ENCODE assay signal across 8 mouse cellular contexts in genomic region chr1:170136351-170137009, GRCm38 (mm10). TPM values are rescaled to one million over a fixed set of nuclear protein-coding genes. Genes with fewer than 3 reads are reported as not detected.
A peak's percentile ranks its signal among the peaks of the same experiment; 100 is the strongest.
DNase-seq lines count a peak whose midpoint lies in the region; TF ChIP-seq lines count a peak whose summit lies in the region.

No protein-coding gene starts in this region.

- intact Hi-C loops in left cerebral cortex, adult 2 months (cut with DNase I), result loop anchor here (1.0 to 10.0 kb wide), 5 partner anchors 167 to 606 kb away; partner anchors contain the start of genes Hsd17b7 and Nuf2

- H3K4me3 ChIP-seq in left cerebral cortex, adult 2 months, result no peak overlapping the region
- no peak overlapping the region for H3K4me3 ChIP-seq in macrophage (ENCODE audit: inconsistent target)

- TF ChIP-seq CTCF in left cerebral cortex, adult 2 months (IDR thresholded peaks at IDR 0.05), result peak; percentile 80

- H3K79me2 ChIP-seq in macrophage (ENCODE audit: inconsistent target), result no peaks in the 10 kb centered on the region

- H3K36me3 ChIP-seq in macrophage (ENCODE audit: inconsistent target), result no peaks in the 10 kb centered on the region

- 9% methylated on average over 7 of the region's 7 CpGs for WGBS in macrophage (ENCODE audit: missing documents)

- DNase-seq in T-cell, adult 2 months (ENCODE audit: low spot score), result peak; percentile 53
- peak; percentile 86 for DNase-seq in embryo, embryonic 10 days (ENCODE audit: low spot score)
- peak; percentile 53 for DNase-seq in gastrocnemius, postnatal 10 days
- DNase-seq in hindlimb bud, embryonic 11.5 days (ENCODE audit: extremely low spot score, low read depth, low spot score), result peak; percentile 41
- DNase-seq in left cerebral cortex, adult 2 months (ENCODE audit: extremely low spot score in 1 of 2, low spot score in 2 of 2), result peak; percentile 59 to 60
- DNase-seq in right cerebral cortex, adult 18-20 months, result peak; percentile 82
- DNase-seq in urinary bladder, postnatal 10 days (ENCODE audit: low spot score), result peak; percentile 18

- no peak overlapping the region for H3K27ac ChIP-seq in left cerebral cortex, adult 2 months
- H3K27ac ChIP-seq in macrophage, result 0 out of 2 replicates have a peak overlapping the region, but pooled peaks have one; percentile 17

RNA-seq across cellular contexts. Expression of gene Ddr2, which starts 25.9 kb away (rescaled TPM):
- 10 to 100 TPM; 43.9 to 49.8 TPM for total RNA-seq in gastrocnemius, postnatal 10 days (2021)
- 1 to 10 TPM; 5.7 to 7.2 TPM for total RNA-seq in left cerebral cortex, adult 2 months (2021)
- 10 to 100 TPM in 1 of 26 experiments, 1 to 10 TPM in 2, under 1 TPM in 5, not detected in 18; 0.10 to 17.9 (median 0.38) TPM for total RNA-seq in macrophage (2018; cell fraction: chromatin; rRNA removed)
- under 1 TPM in 8 of 26 experiments, not detected in 18; under 0.01 to 0.05 (median 0.04) TPM for total RNA-seq in macrophage (2018; cell fraction: cytosol; rRNA removed)
- total RNA-seq in macrophage (2018; cell fraction: nucleus; rRNA removed), result 1 to 10 TPM in 1 of 26 experiments, under 1 TPM in 2, not detected in 23; 0.05 to 2.5 (median 0.29) TPM
- 0.04 TPM in 1 of 3 replicates, not detected in the others for polyA plus RNA-seq in macrophage (2018)

RNA-seq across cellular contexts. Expression of gene Uap1, which starts 38.3 kb away (rescaled TPM):
- 10 to 100 TPM; 32.5 to 34.6 TPM for total RNA-seq in gastrocnemius, postnatal 10 days (2021)
- total RNA-seq in left cerebral cortex, adult 2 months (2021), result 10 to 100 TPM; 55.7 to 60.9 TPM
- total RNA-seq in macrophage (2018; cell fraction: chromatin; rRNA removed), result 10 to 100 TPM; 18.2 to 84.7 (median 31.3) TPM
- 10 to 100 TPM; 14.5 to 34.3 (median 19.1) TPM for total RNA-seq in macrophage (2018; cell fraction: cytosol; rRNA removed)
- 10 to 100 TPM; 13.5 to 59.3 (median 26.6) TPM for total RNA-seq in macrophage (2018; cell fraction: nucleus; rRNA removed)
- 13.5 to 19.3 TPM (median 19.2 TPM) in 3 replicates for polyA plus RNA-seq in macrophage (2018)

Comparison
In these comparisons a context has a peak if more than half of its experiments do, and no peak if none do; other contexts are left out.
1. DNase-seq: peak in every context shown above with its lines; median percentile 86 in embryo, embryonic 10 days; 82 in right cerebral cortex, adult 18-20 months; 60 in left cerebral cortex, adult 2 months; 53 in T-cell, adult 2 months; 53 in gastrocnemius, postnatal 10 days; 41 in hindlimb bud, embryonic 11.5 days; 18 in urinary bladder, postnatal 10 days.
2. RNA of gene Ddr2, which starts 25.9 kb away (total RNA-seq): 43.9 to 49.8 TPM in gastrocnemius, postnatal 10 days; 5.7 to 7.2 TPM in left cerebral cortex, adult 2 months; every median in the first group is over 4 times any median in the second.